Mouse (Mus musculus): ENCODE measurements around the gene Adad2.

Adad2 gene

DNA sequence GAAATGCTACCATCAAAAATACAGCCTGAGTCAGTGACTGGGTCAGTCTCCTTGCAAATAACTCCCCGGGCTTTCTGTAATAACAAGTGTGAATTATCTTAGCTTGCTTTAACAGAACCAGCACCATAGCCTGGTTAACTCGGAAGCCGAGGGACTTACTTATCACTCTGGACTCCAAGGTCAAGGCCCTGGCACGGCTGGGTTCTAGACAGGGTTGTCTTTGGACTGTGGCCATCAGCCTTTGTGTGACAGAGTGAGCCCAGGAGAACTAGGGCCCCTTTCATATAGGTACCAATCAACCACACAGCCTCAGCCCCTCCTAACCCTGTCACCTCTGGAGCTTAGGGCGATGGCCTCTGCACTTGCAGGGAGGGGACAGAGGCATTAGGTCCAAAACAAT, 28.5 kb downstream of the Adad2 start:
- DNase-seq (ENCODE audit: low spot score in 2 of 2), result no peak

DNA sequence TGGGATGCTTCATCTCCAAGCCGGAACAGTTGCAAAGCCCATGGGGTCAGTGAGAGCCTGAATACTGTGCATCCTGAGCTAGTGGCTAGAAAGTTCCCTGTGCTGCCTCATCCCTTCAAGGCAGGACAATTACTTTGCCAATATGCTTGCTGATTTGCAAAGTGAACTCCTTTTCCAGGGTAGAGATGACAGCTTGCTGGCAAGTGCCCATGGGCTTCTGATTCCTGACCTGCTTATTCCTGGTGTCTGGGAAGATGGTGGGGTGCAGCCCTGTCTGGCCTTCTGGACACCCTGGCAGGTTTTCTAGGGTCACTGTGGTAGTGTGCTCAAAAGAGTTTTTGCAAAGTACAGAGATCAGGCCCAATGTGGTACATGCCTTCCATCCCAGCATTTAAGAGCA, 30.4 kb downstream of the Adad2 start:
- no peak for DNase-seq (ENCODE audit: low spot score in 2 of 2)

DNA sequence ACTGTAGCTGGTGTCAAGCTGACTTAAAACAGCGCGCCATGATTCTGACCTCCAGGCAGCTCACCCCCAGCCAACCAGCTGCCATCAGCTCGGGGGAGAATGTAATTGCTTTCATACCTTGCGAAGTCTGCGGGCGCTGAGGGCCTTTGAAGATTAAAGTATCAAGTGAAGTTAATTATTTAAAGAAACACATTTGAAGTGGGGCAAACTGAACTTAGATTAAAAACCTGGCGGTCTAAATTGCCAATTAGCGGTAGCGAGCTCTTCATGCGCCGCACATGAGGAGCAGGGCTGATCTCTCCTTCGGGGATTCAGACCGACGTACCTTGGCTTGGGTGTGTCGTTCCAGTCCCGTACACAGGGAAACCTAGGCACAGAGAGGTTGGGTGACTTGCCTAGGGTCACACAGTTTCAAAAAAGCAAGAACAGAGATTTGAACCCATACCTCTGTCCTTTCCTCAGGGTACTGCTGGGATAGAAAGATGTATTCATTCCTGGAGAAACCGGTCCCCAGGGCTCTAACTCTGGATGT, 31.9 kb downstream of the Adad2 start:
- no peak for DNase-seq (ENCODE audit: low spot score in 2 of 2)

DNA sequence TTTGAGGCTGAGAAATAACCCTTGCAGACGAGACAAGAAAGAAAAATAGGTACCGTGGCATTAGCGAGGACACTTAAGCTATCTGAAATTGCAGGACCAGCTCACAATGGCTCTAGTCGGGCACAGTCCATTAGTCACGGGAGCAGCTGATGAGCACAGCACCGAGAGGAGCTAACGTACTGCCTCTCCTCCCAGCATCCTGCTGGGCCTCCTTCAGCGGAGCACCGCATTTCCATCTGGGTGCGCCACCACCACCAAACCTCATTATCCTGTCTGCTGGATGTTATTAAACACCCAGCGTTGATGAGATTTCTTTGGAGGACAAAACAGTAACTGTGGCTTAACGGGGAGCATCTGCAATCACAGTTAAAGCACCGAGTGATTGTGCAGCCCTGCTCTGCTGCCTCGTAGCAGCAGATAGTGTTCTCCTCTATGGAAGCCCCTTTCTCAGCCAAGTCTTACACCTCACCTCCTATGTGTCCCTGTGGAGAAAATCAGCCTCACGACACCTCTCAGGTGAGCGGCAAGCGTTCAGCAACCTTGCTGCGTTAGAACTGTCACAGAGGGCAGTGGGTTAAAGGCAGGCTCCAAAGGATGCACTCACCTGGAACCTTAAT, 32.5 kb downstream of the Adad2 start:
- no peak for DNase-seq (ENCODE audit: low spot score in 2 of 2)

DNA sequence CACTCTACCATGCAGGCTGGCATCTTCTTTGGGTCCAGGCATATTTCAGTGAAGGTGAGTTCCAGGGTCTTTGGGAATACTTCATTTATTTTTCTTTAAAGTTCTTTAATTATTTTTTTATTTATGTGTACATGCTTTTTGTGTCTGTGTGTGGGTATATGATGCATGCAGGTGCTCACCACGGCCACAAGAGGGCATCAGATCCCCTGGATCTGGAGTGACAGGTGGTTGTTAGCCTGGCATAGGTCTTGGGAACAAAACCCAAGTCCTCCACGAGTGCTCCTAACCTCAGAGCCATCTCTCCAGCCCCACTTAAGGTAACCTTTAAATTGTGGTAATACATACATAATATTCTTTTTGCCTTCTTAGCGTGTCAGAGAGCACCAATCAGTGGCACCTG, 33.6 kb downstream of the Adad2 start:
- DNase-seq (ENCODE audit: low spot score in 2 of 2), result no peak

DNA sequence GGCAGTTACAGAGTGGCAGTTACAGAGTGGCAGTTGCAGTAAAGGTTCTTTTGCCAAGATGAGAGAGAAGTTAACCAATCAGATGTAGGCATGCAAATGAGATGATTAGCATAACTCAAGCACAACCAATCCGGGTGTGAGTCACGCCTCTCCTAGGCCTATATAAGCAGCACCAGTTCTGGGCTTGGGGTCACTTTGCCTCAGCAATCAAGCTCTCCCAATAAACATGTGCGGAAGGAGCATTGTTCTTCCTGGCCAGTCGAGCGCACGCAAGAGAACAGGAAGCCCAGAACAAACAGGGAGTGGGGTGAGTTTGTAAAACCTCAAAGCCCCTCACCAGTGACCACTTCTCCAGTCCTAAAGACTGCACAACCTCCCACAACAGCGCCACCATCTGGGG, 34.3 kb downstream of the Adad2 start:
- no peak for DNase-seq (ENCODE audit: low spot score in 2 of 2)

DNA sequence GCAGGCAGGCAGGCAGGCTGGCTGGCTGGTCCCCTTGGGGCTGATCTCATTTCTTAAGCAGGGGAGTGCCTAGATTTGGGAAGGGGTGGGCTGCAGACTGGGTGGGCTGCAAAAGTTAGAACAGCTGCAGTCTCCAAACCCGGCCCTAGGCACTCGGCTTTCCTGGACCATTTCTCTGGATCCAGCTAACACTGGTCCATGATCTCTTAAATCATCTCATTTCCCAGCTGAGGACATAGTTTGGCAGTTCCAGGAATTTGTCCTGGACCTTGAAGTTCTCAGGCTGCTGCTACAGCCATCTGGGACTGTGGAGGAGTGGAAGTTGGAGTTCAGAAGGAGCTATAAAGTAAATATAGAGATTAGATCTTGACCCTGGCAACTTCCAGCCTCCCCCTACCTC, 38.8 kb downstream of the Adad2 start:
- DNase-seq (ENCODE audit: low spot score in 2 of 2), result no peak

DNA sequence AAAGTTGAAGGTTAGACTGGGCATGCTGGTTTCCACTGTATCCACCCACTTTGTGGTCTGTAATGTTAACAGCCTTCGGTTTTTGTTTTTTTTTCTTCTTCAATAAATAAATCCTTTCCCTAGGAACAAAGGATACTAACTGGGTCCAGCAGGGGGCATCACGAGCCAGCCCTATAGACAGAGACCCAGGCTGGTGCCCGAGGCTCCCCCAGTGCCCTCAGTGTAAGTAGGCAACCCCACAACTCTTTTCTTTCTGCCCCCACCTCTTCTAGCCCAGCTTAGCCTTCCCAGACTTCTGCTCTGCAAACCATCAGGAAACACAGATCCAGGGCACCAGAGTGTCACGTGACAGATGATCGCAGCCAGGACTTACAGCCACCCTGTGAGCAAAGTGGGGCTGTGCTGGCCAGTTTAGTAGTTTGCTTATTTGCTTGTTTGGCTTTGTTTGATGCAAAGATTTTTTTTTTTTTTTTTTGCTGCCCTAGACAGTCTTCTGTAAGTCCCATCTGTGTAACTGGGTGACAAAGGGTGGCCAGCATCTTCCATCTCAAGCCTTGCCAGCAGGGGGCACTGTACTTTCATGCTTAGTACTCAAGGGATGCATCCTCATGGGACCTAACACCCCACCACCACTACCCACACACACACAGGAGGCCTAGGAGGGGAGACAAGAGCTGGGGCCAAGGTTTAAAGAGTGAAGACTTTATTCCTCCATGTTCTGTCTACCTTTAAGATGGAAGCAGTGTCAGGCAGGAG, 44.3 kb downstream of the Adad2 start:
- no peak for DNase-seq (ENCODE audit: low spot score in 2 of 2)

DNA sequence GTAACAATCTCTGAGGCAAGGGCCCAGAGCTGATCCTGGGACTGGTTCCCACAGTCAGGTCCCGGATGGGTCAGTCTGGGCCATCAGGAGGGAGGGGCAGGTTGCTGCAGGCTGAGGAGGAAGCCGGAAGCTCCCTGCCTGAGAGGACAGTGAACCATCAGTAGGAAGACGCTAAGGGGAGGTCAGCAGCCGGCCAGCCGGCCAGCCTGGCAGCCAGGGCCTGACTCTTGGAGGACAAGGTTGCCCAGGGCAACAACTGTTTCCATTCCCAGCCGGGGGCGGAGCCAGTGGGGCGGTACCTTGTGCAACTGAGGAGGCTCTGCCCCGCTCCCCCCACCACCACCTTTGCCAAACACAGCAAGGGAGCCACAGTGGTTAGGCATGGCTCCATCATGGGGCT, 48.5 kb downstream of the Adad2 start:
- peak in 1 of 2 experiments; percentile 64 for DNase-seq (ENCODE audit: low spot score in 2 of 2)

DNA sequence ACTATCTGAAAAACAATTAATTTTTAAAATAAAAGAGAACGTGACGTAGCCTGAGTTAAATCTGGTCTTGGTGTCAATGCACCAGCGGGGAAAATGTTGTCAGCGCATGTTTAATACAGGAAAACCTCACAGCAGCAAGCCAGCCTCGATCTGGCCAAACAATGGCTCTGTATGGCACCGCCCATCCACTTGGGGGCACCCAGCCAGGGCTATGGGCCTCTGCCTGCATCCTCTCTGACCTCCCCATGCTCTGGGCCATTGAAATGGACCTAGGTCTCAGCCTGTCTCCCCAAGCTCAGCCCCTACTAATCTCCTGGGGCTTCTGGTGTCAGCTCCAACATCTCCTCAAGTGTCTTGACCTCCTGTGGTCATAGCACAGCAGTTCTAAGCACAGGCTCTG, 49.3 kb downstream of the Adad2 start:
- no peak for DNase-seq (ENCODE audit: low spot score in 2 of 2)

DNA sequence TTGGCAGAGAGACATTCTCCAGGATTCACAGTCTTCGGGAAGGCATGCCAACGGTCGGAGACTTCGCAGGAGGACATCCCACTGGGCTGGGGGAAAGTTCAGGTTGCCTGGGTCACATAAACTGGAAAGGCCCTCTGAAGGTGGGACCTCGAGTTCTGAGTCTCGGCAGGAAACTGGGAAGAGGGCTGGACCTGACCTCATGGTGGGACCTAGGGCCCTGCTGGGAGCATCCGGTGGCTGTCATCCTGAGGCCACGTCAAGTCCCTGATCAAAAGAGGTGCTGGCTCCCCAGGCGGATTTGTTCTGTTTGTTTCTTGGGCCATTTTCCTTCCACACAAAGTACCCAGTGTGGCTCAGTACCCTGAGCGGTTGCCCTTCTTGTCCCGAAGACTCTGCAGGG, 50.9 kb downstream of the Adad2 start:
- DNase-seq (ENCODE audit: low spot score in 2 of 2), result no peak

DNA sequence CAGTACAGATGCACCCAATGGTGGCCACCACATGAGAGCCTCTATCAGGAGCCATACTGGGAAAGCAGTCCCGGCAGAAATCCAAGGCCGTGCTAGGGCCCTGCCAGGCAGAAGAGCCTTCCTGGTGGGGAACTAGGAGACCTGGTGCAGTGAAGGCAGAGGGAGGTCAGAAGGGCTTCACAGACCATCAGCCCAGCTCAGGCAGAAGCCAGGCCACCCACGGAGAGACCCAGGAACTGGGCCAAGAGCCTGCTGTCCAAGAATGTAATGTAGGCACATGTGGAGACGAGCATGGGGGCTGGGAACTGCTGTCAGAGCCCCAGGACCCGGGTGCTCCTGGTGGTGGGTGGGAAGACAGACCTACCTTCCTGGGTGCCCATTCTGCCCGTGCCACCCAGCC, 52.7 kb downstream of the Adad2 start:
- DNase-seq (ENCODE audit: low spot score in 2 of 2), result no peak

All from urinary bladder, postnatal 36 days (tissue).